Comparison of ENCODE assay signal across 8 mouse cellular contexts in the genomic region with DNA sequence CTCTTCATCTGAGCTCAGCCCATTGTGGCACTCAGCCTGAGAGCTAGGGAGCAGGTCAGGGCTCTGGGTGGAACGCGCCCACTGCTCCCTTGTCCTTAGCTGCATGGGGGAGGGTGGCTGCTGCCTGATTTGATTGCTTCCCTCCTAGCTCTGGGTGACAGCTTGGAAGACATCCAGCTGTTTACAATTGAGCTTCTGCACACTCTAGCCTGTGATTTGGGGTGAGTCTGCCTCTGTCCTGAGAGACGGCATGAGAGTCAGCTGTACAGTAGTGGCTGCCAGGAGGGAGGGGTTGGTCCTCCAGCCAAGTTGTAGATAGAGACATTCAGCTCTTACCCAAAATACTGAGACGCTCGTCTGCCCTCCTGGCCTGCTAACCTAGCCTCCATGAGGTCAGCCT. TPM values are rescaled to one million over a fixed set of nuclear protein-coding genes. Genes with fewer than 3 reads are reported as not detected.
A peak's percentile ranks its signal among the peaks of the same experiment; 100 is the strongest.
DNase-seq lines count a peak whose midpoint lies in the region; ATAC-seq and TF ChIP-seq lines count a peak whose summit lies in the region.

No protein-coding gene starts in this region.

- no peak for TF ChIP-seq POLR2A in cerebellum, adult 2 months (IDR thresholded peaks at IDR 0.05; ENCODE audit: borderline replicate concordance, insufficient read depth, low read length)
- TF ChIP-seq POLR2A in brain, embryonic 14.5 days (IDR thresholded peaks at IDR 0.05; ENCODE audit: borderline replicate concordance, extremely low read depth, insufficient read depth, insufficient read length, poor library complexity, severe bottlenecking): no peak
- no peak for TF ChIP-seq POLR2A in limb, embryonic 14.5 days (IDR thresholded peaks at IDR 0.05; ENCODE audit: borderline replicate concordance, extremely low read depth, insufficient read depth, insufficient read length)

- H3K4me3 ChIP-seq in cerebellum, adult 2 months (replicated peaks; ENCODE audit: insufficient read depth, low read depth, low read length): peak overlapping the region; percentile 4
- H3K4me3 ChIP-seq in intestine, embryonic 16.5 days (ENCODE audit: low read length): no peak overlapping the region
- no peak overlapping the region for H3K4me3 ChIP-seq in limb, embryonic 14.5 days (replicated peaks; ENCODE audit: low read length)
- H3K4me3 ChIP-seq in midbrain, embryonic 15.5 days: no peak overlapping the region

- peak in 1 of 2 experiments; percentile 71 for DNase-seq in cerebellum, adult 2 months
- DNase-seq in cerebellum, adult 11 months: no peak
- peak; percentile 92 for DNase-seq in brain, embryonic 14.5 days (ENCODE audit: low read depth)
- DNase-seq in heart, adult 11 months: peak; percentile 99
- peak; percentile 34 for DNase-seq in limb, embryonic 14.5 days (ENCODE audit: low spot score)
- no peak for DNase-seq in T-cell, adult 2 months (ENCODE audit: low spot score)

- peak; percentile 62 for ATAC-seq in intestine, embryonic 16.5 days
- ATAC-seq in limb, embryonic 14.5 days (ENCODE audit: low FRiP score, low read depth): no peak
- peak; percentile 69 for ATAC-seq in midbrain, embryonic 15.5 days (replicated peaks)

- H3K9ac ChIP-seq in intestine, embryonic 16.5 days (ENCODE audit: low read depth, low read length): 0 out of 2 replicates have a peak overlapping the region, but pooled peaks have one; percentile 6
- H3K9ac ChIP-seq in limb, embryonic 14.5 days (ENCODE audit: low read depth, low read length, severe bottlenecking): peak overlapping the region; percentile 25; the same call in 1 of the 2 replicates
- H3K9ac ChIP-seq in midbrain, embryonic 15.5 days: no peak overlapping the region; the same call in 1 of the 2 replicates

- peaks cover 53% of the 10 kb centered on the region for H3K4me1 ChIP-seq in cerebellum, adult 2 months (ENCODE audit: control insufficient read depth, insufficient read depth, low read length)
- H3K4me1 ChIP-seq in intestine, embryonic 16.5 days (ENCODE audit: control insufficient read depth, insufficient read depth, low read length): peaks cover 71% of the 10 kb centered on the region
- peaks cover 72% of the 10 kb centered on the region for H3K4me1 ChIP-seq in limb, embryonic 14.5 days (ENCODE audit: control insufficient read depth, insufficient read depth, low read length)
- peaks cover 89% of the 10 kb centered on the region for H3K4me1 ChIP-seq in midbrain, embryonic 15.5 days

- TF ChIP-seq CTCF in cerebellum, adult 2 months (IDR thresholded peaks at IDR 0.05; ENCODE audit: borderline replicate concordance, insufficient read depth, low read depth, low read length): no peak
- TF ChIP-seq CTCF in brain, embryonic 14.5 days (IDR thresholded peaks at IDR 0.05; ENCODE audit: borderline replicate concordance, extremely low read depth, insufficient read depth, insufficient read length): no peak

- no peaks in the 10 kb centered on the region for H3K27me3 ChIP-seq in cerebellum, adult 2 months (ENCODE audit: control insufficient read depth, insufficient read depth, low read length)
- H3K27me3 ChIP-seq in intestine, embryonic 16.5 days (replicated peaks; ENCODE audit: control insufficient read depth, insufficient read depth, low read length): no peaks in the 10 kb centered on the region
- no peaks in the 10 kb centered on the region for H3K27me3 ChIP-seq in limb, embryonic 14.5 days (ENCODE audit: control insufficient read depth, insufficient read depth, low read length)
- no peaks in the 10 kb centered on the region for H3K27me3 ChIP-seq in midbrain, embryonic 15.5 days (replicated peaks)

- H3K27ac ChIP-seq in cerebellum, adult 2 months (ENCODE audit: insufficient read depth, low read length): peak overlapping the region; percentile 31
- H3K27ac ChIP-seq in intestine, embryonic 16.5 days (ENCODE audit: low read length): peak overlapping the region; percentile 49; the same call in 1 of the 2 replicates
- H3K27ac ChIP-seq in limb, embryonic 14.5 days (replicated peaks; ENCODE audit: low read depth, low read length): no peak overlapping the region
- H3K27ac ChIP-seq in midbrain, embryonic 15.5 days: peak overlapping the region; percentile 65

- H3K36me3 ChIP-seq in intestine, embryonic 16.5 days (ENCODE audit: control insufficient read depth, insufficient read depth, low read length): no peaks in the 10 kb centered on the region
- H3K36me3 ChIP-seq in limb, embryonic 14.5 days (ENCODE audit: control insufficient read depth, insufficient read depth, low read length): peaks cover 5% of the 10 kb centered on the region; the same call in 1 of the 2 replicates
- H3K36me3 ChIP-seq in midbrain, embryonic 15.5 days (replicated peaks): 0 out of 2 replicates have a peak, but pooled peaks cover 4% of the 10 kb centered on the region

- H3K4me2 ChIP-seq in intestine, embryonic 16.5 days (ENCODE audit: low read depth, low read length): no peak overlapping the region
- no peak overlapping the region; the same call in 1 of the 2 replicates for H3K4me2 ChIP-seq in limb, embryonic 14.5 days (replicated peaks; ENCODE audit: low read depth, low read length, severe bottlenecking)
- peak overlapping the region; percentile 14 for H3K4me2 ChIP-seq in midbrain, embryonic 15.5 days

- H3K9me3 ChIP-seq in intestine, embryonic 16.5 days (ENCODE audit: control insufficient read depth, low read length): no peaks in the 10 kb centered on the region
- H3K9me3 ChIP-seq in limb, embryonic 14.5 days (ENCODE audit: control insufficient read depth, low read length): no peaks in the 10 kb centered on the region
- no peaks in the 10 kb centered on the region for H3K9me3 ChIP-seq in midbrain, embryonic 15.5 days

- 3% methylated on average over 5 of the region's 5 CpGs for WGBS in cerebellum, adult 2 months
- 35% methylated on average over 5 of the region's 5 CpGs for WGBS in intestine, embryonic 16.5 days
- WGBS in limb, embryonic 14.5 days: 43% methylated on average over 5 of the region's 5 CpGs
- 17% methylated on average over 5 of the region's 5 CpGs for WGBS in midbrain, embryonic 15.5 days

RNA-seq across cellular contexts. Expression of gene A3galt2, which starts 20.9 kb away (rescaled TPM):
- 1.9 and 2.4 TPM in 2 replicates for polyA plus RNA-seq in cerebellum, adult 2 months (2012; rRNA removed)
- polyA plus RNA-seq in brain, embryonic 14.5 days (2012; rRNA removed): 4.6 and 5.0 TPM in 2 replicates
- 0.07 and 0.09 TPM in 2 replicates for polyA plus RNA-seq in intestine, embryonic 16.5 days (2015; fragmentation: Nextera tagmentation; extraction: Ambion mirVana)
- polyA plus RNA-seq in limb, embryonic 14.5 days (2012; rRNA removed): 1.7 and 2.1 TPM in 2 replicates
- 0.15 and 0.39 TPM in 2 replicates for polyA plus RNA-seq in limb, embryonic 14.5 days (2014; fragmentation: Nextera tagmentation; extraction: Ambion mirVana)
- polyA plus RNA-seq in midbrain, embryonic 15.5 days (2015; fragmentation: Nextera tagmentation; extraction: Ambion mirVana): 0.28 and 0.34 TPM in 2 replicates

Comparison
In these comparisons a context has a peak if more than half of its experiments do, and no peak if none do; other contexts are left out.
1. DNase-seq: peak in brain, embryonic 14.5 days (single experiment), heart, adult 11 months (single experiment) and limb, embryonic 14.5 days (single experiment); none in cerebellum, adult 11 months (single experiment) and T-cell, adult 2 months (single experiment).